Mouse (Mus musculus): ENCODE results near the gene Myh7. TPM values are rescaled to one million over a fixed set of nuclear protein-coding genes. Genes with fewer than 3 reads are reported as not detected.

Gene Myh7
- total and polyA plus RNA-seq, 3 experiments = 0.08 TPM; not detected in 2

- no peak for TF ChIP-seq BHLHE40 (IDR thresholded peaks at IDR 0.05; ENCODE audit: low read depth, low read length)
- TF ChIP-seq ELF1 (IDR thresholded peaks at IDR 0.05; ENCODE audit: low read depth, low read length) = no peak
- no peak for TF ChIP-seq TCF12 (IDR thresholded peaks at IDR 0.05; ENCODE audit: low read depth, low read length)
- TF ChIP-seq GABPA (IDR thresholded peaks at IDR 0.05; ENCODE audit: insufficient replicate concordance, low read depth, low read length) = no peak
- TF ChIP-seq POLR2A (IDR thresholded peaks at IDR 0.05; ENCODE audit: low read depth, low read length) = no peak
- TF ChIP-seq SIN3A (IDR thresholded peaks at IDR 0.05; ENCODE audit: low read length) = no peak
- no peak for TF ChIP-seq ETS1 (conservative IDR thresholded peaks at IDR 0.05; ENCODE audit: low read depth, low read length)
- TF ChIP-seq CHD1 (IDR thresholded peaks at IDR 0.05; ENCODE audit: low read depth, low read length) = no peak
- no peak for TF ChIP-seq HCFC1 (IDR thresholded peaks at IDR 0.05; ENCODE audit: low read depth, low read length)
- no peak for TF ChIP-seq ZNF384 (IDR thresholded peaks at IDR 0.05; ENCODE audit: low read depth, low read length)
- TF ChIP-seq NELFE (IDR thresholded peaks at IDR 0.05; ENCODE audit: low read depth, low read length) = no peak
- no peak for TF ChIP-seq MAX (IDR thresholded peaks at IDR 0.05; ENCODE audit: low read length)
- dilution Hi-C loops (cut with MboI; ENCODE audit: extremely low pct_ligation_motif_present, extremely low pct_unique_long_range_greater_than_20kb, low sequenced_read_pairs) = no loop called here
- Histone ChIP-seq H3K79me2 (replicated peaks; ENCODE audit: control insufficient read depth, extremely low read depth, insufficient read depth, poor library complexity, severe bottlenecking) (no peaks in the 10 kb centered on the region), H3K4me2 (ENCODE audit: insufficient read depth, low read depth, poor library complexity, severe bottlenecking) (no peak overlapping the region), H3K27me3 (replicated peaks) (peaks cover 39% of the 10 kb centered on the region), H3K4me1 (ENCODE audit: control insufficient read depth in 1 of 2, insufficient read depth in 2 of 2) (peaks cover 9 to 24% of the 10 kb centered on the region in 2 experiments), H3K36me3 (replicated peaks in 1 of 2; ENCODE audit: control insufficient read depth in 1 of 2, insufficient read depth in 1 of 2, low read length in 1 of 2) (no peaks in the 10 kb centered on the region), H3K9ac (ENCODE audit: insufficient read depth, low read depth) (no peak overlapping the region), H3K9me3 (replicated peaks; ENCODE audit: low read length) (no peaks in the 10 kb centered on the region), H3K27ac (ENCODE audit: insufficient read depth, low read depth) (no peak overlapping the region), H3K4me3 (replicated peaks in 1 of 3; ENCODE audit: low read depth in 2 of 3, low read length in 2 of 3, poor library complexity in 1 of 3) (no peak overlapping the region)
- no peak for DNase-seq (ENCODE audit: extremely low read depth)
- in situ Hi-C loops (cut with MboI; ENCODE audit: low pct_ligation_motif_present, low pct_unique_long_range_greater_than_20kb, low sequenced_read_pairs) = no loop called here
Observed at GRCm38 (mm10) chr14:54956533-54956932, 37.9 kb downstream of the Myh7 start.

GRCm38 (mm10) chr14:54955481-54955880 lies 38.9 kb downstream of the Myh7 start:
- H3K9ac ChIP-seq (ENCODE audit: insufficient read depth, low read depth) = no peak overlapping the region
- no peaks in the 10 kb centered on the region for H3K9me3 ChIP-seq (replicated peaks; ENCODE audit: low read length)
- TF ChIP-seq MAZ (IDR thresholded peaks at IDR 0.05; ENCODE audit: low read depth, low read length) = no peak
- no peak for TF ChIP-seq TBP (conservative IDR thresholded peaks at IDR 0.05; ENCODE audit: low read depth, low read length)
- TF ChIP-seq MAX (IDR thresholded peaks at IDR 0.05; ENCODE audit: low read length) = no peak
- no peak for TF ChIP-seq CHD2 (IDR thresholded peaks at IDR 0.05; ENCODE audit: low read length)
- TF ChIP-seq KAT2A (IDR thresholded peaks at IDR 0.05; ENCODE audit: insufficient replicate concordance, low read length) = no peak
- TF ChIP-seq GABPA (IDR thresholded peaks at IDR 0.05; ENCODE audit: insufficient replicate concordance, low read depth, low read length) = no peak
- no peak for TF ChIP-seq ZMIZ1 (IDR thresholded peaks at IDR 0.05; ENCODE audit: low read depth, low read length)
- TF ChIP-seq SMC3 (IDR thresholded peaks at IDR 0.05; ENCODE audit: low read depth, low read length) = no peak
- no peak for TF ChIP-seq RCOR1 (conservative IDR thresholded peaks at IDR 0.05; ENCODE audit: low read depth, low read length)
- no peak for TF ChIP-seq ELF1 (IDR thresholded peaks at IDR 0.05; ENCODE audit: low read depth, low read length)
- no peak for TF ChIP-seq ETS1 (conservative IDR thresholded peaks at IDR 0.05; ENCODE audit: low read depth, low read length)
- TF ChIP-seq JUND (conservative IDR thresholded peaks at IDR 0.05; ENCODE audit: low read depth, low read length) = no peak
- no peak for TF ChIP-seq MEF2A (IDR thresholded peaks at IDR 0.05; ENCODE audit: borderline replicate concordance, low read depth, low read length)
- TF ChIP-seq ZC3H11A (IDR thresholded peaks at IDR 0.05; ENCODE audit: low read depth, low read length) = no peak
- TF ChIP-seq E2F4 (IDR thresholded peaks at IDR 0.05; ENCODE audit: insufficient replicate concordance, low read depth, low read length) = no peak
- TF ChIP-seq UBTF (IDR thresholded peaks at IDR 0.05; ENCODE audit: low read depth, low read length) = no peak
- in situ Hi-C loops (cut with MboI; ENCODE audit: low pct_ligation_motif_present, low pct_unique_long_range_greater_than_20kb, low sequenced_read_pairs) (no loop called here), dilution Hi-C loops (cut with MboI; ENCODE audit: extremely low pct_ligation_motif_present, extremely low pct_unique_long_range_greater_than_20kb, low sequenced_read_pairs) (no loop called here)
- peaks cover 4 to 15% of the 10 kb centered on the region in 2 experiments for H3K4me1 ChIP-seq (ENCODE audit: control insufficient read depth in 1 of 2, insufficient read depth in 2 of 2)
- no peaks in the 10 kb centered on the region for H3K36me3 ChIP-seq (replicated peaks in 1 of 2; ENCODE audit: control insufficient read depth in 1 of 2, insufficient read depth in 1 of 2, low read length in 1 of 2)
- H3K4me2 ChIP-seq (ENCODE audit: insufficient read depth, low read depth, poor library complexity, severe bottlenecking) = no peak overlapping the region
- no peaks in the 10 kb centered on the region for H3K79me2 ChIP-seq (replicated peaks; ENCODE audit: control insufficient read depth, extremely low read depth, insufficient read depth, poor library complexity, severe bottlenecking)
- H3K27me3 ChIP-seq (replicated peaks) = peaks cover 46% of the 10 kb centered on the region
- no peak overlapping the region for H3K4me3 ChIP-seq (replicated peaks in 1 of 3; ENCODE audit: low read depth in 2 of 3, low read length in 2 of 3, poor library complexity in 1 of 3)
- no peak overlapping the region for H3K27ac ChIP-seq (ENCODE audit: insufficient read depth, low read depth)
- no peak for DNase-seq (ENCODE audit: extremely low read depth)

All from CH12.LX (cell line).